Mouse (Mus musculus): ENCODE measurements around the gene Mcf2l. TPM values are rescaled to one million over a fixed set of nuclear protein-coding genes. Genes with fewer than 3 reads are reported as not detected.
A peak's percentile ranks its signal among the peaks of the same experiment; 100 is the strongest.

The Mcf2l gene
- polyA plus RNA-seq, 1 experiment, result 2.9 TPM

DNA sequence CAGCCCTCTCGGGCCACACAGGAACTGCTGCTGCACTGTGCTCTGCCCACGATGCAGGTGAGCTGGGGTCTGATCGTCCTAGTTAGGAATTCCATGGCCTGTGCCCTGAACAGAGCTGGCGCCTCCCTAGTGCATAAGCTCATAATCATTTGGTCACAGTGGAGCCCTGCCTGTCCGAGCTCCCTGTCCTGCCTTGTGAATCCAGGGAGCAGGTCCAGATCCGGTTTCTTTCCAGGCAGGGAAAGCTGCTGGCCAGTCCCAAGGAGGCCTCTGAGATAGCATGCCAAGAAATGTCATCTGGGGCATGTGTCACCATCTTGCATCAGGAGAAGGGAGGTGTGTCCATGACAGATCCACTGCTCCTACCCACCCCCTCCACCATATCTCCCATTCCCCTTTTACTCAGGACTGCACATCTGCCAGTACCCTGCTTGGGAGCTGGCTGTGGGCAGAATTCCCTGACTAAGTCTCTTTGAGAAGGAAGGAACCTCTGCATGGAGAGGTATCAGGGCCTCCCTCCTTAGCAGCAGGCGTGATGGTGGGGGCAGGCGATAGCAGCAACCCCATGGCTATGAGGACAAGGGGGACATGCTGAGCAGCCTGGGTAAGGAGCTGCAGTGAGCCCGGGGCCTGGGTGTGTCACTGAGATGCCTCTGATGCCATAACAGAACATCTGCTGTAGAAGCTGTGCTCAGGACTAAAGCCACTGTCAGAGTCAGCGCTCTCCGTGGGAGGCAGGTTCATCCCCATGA lies 21.4 kb downstream of the Mcf2l start:
- Histone ChIP-seq H3K4me1 (ENCODE audit: control insufficient read depth, insufficient read depth, insufficient read length) (no peaks in the 10 kb centered on the region), H3K27ac (ENCODE audit: insufficient read depth, low read length) (no peak overlapping the region), H3K4me3 (ENCODE audit: extremely low read depth, insufficient read depth, insufficient read length) (no peak overlapping the region), H3K27me3 (ENCODE audit: control insufficient read depth, insufficient read depth, low read length) (no peaks in the 10 kb centered on the region), H3K36me3 (ENCODE audit: control insufficient read depth, insufficient read depth, low read length) (no peaks in the 10 kb centered on the region)
- TF ChIP-seq CTCF (IDR thresholded peaks at IDR 0.05; ENCODE audit: extremely low read depth, insufficient read depth, insufficient read length, insufficient replicate concordance) (no peak), POLR2A (IDR thresholded peaks at IDR 0.05; ENCODE audit: low read depth, low read length) (no peak)
- 82% methylated on average over 11 of the region's 11 CpGs for WGBS
- DNase-seq (ENCODE audit: low read depth in 1 of 2, low spot score in 2 of 2), result no peak

GRCm38 (mm10) chr8:12895535-12896150 lies 22.0 kb downstream of the Mcf2l start:
- Histone ChIP-seq H3K27ac (ENCODE audit: insufficient read depth, low read length) (no peak overlapping the region), H3K27me3 (ENCODE audit: control insufficient read depth, insufficient read depth, low read length) (no peaks in the 10 kb centered on the region), H3K4me3 (ENCODE audit: extremely low read depth, insufficient read depth, insufficient read length) (no peak overlapping the region), H3K36me3 (ENCODE audit: control insufficient read depth, insufficient read depth, low read length) (no peaks in the 10 kb centered on the region), H3K4me1 (ENCODE audit: control insufficient read depth, insufficient read depth, insufficient read length) (no peaks in the 10 kb centered on the region)
- DNase-seq (ENCODE audit: low read depth in 1 of 2, low spot score in 2 of 2), result no peak
- TF ChIP-seq POLR2A (IDR thresholded peaks at IDR 0.05; ENCODE audit: low read depth, low read length), result no peak
- TF ChIP-seq CTCF (IDR thresholded peaks at IDR 0.05; ENCODE audit: extremely low read depth, insufficient read depth, insufficient read length, insufficient replicate concordance), result no peak
- WGBS, result 72% methylated on average over 9 of the region's 9 CpGs

DNA sequence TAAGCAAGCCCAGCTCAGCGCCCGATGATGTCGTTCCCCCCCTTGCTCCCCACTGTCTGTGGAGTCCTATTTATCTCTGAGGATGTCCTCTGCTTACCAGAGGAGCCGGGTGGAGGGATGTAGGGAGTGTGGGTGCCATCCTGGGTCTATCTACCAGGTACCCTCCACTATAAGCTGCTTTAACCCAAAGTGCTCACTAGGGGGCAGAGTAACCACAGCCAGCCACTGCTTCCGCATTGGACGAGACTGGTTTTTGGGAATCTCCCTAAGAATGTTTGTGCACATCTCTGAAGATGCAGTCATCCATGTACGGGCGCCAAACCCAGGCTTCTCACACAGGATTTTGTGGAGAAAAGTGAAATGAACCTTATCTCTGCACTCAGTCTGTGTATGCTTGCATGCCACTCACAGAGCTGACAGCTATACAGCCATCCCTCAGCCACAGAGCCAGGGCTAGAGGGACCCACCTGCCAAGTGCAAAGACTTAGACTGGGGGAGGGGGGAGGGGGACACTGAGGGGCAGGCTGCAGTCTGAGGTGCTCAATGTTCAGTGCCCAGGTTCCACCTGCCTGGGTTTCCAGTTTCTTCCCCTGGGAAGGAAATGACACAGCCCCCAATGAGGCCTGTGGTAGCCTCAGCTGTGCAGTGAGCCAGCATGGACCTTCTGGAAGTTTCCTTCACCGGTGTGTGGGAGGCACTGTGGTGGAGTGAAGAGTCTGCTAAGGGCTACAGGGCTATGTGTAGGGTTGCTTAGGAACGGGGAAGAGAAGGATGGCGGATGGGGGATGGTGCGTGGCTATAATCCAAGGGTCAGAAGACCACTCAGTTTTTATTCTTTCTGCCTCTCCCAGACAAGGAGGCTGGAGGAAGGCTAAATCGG lies 23.1 kb downstream of the Mcf2l start:
- Histone ChIP-seq H3K27ac (ENCODE audit: insufficient read depth, low read length) (no peak overlapping the region), H3K27me3 (ENCODE audit: control insufficient read depth, insufficient read depth, low read length) (no peaks in the 10 kb centered on the region), H3K4me3 (ENCODE audit: extremely low read depth, insufficient read depth, insufficient read length) (no peak overlapping the region), H3K4me1 (ENCODE audit: control insufficient read depth, insufficient read depth, insufficient read length) (no peaks in the 10 kb centered on the region), H3K36me3 (ENCODE audit: control insufficient read depth, insufficient read depth, low read length) (no peaks in the 10 kb centered on the region)
- TF ChIP-seq CTCF (IDR thresholded peaks at IDR 0.05; ENCODE audit: extremely low read depth, insufficient read depth, insufficient read length, insufficient replicate concordance) (peak; percentile 30; the same call in 1 of the 2 replicates), POLR2A (IDR thresholded peaks at IDR 0.05; ENCODE audit: low read depth, low read length) (no peak)
- no peak for DNase-seq (ENCODE audit: low read depth in 1 of 2, low spot score in 2 of 2)
- WGBS, result 53% methylated on average over 13 of the region's 13 CpGs

DNA sequence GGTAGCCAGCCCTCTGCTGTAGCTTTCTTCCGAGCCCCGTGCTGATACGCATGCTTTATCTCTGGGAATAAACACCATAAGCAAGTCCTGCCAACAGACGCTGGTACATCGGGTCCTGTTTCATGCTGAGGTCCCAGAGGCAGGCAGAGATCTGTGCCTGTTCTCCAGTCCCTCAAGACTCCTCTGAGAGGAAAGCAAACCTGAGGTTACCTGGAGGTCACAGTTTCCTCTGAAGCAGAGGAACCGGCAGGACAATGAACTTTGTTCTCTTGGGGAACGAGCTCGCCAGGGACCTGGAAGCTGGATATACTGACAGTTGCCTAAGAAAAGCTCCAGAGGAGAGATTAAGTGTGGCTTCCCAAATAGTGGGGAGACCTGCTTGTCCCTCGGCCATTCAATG lies 24.2 kb downstream of the Mcf2l start:
- no peak overlapping the region for H3K27ac ChIP-seq (ENCODE audit: insufficient read depth, low read length)
- H3K4me3 ChIP-seq (ENCODE audit: extremely low read depth, insufficient read depth, insufficient read length), result no peak overlapping the region
- H3K36me3 ChIP-seq (ENCODE audit: control insufficient read depth, insufficient read depth, low read length), result no peaks in the 10 kb centered on the region
- DNase-seq (ENCODE audit: low read depth in 1 of 2, low spot score in 2 of 2), result no peak
- 66% methylated on average over 9 of the region's 9 CpGs for WGBS
- H3K4me1 ChIP-seq (ENCODE audit: control insufficient read depth, insufficient read depth, insufficient read length), result no peaks in the 10 kb centered on the region
- TF ChIP-seq CTCF (IDR thresholded peaks at IDR 0.05; ENCODE audit: extremely low read depth, insufficient read depth, insufficient read length, insufficient replicate concordance) (no peak), POLR2A (IDR thresholded peaks at IDR 0.05; ENCODE audit: low read depth, low read length) (no peak)
- H3K27me3 ChIP-seq (ENCODE audit: control insufficient read depth, insufficient read depth, low read length), result no peaks in the 10 kb centered on the region

DNA sequence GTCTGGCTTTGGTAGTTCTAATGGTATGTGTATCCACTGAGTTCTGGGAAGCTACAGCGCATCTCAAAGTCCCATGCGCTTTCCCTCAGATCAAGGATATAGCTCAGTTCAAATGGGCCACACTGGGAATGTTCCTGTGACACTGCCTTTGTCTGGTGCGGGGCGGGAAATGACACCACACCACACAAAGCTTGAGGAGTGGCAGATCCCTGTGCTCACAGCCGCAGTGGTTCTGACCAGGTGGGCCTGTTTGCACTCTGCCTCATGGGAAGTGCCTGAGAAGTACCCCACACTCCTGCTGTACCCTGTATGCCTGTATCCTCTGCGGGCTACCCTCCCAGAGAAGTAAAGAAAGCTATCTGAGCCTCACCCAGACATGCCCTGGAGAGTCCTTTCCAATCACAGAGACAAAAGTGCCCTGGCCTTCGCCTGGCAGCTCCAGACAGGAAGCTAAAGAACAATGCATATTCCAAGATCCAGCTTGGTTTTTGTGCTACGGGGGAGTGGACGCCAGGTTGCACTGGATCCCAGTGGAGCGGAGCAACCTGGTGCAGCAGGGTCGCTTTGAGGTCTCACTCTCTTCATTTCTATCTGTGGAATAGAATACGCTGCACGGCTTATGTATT lies 30.3 kb downstream of the Mcf2l start:
- 91% methylated on average over 13 of the region's 13 CpGs for WGBS
- no peaks in the 10 kb centered on the region for H3K36me3 ChIP-seq (ENCODE audit: control insufficient read depth, insufficient read depth, low read length)
- H3K4me1 ChIP-seq (ENCODE audit: control insufficient read depth, insufficient read depth, insufficient read length), result no peaks in the 10 kb centered on the region
- no peaks in the 10 kb centered on the region for H3K27me3 ChIP-seq (ENCODE audit: control insufficient read depth, insufficient read depth, low read length)
- TF ChIP-seq CTCF (IDR thresholded peaks at IDR 0.05; ENCODE audit: extremely low read depth, insufficient read depth, insufficient read length, insufficient replicate concordance) (no peak), POLR2A (IDR thresholded peaks at IDR 0.05; ENCODE audit: low read depth, low read length) (no peak)
- no peak overlapping the region for H3K4me3 ChIP-seq (ENCODE audit: extremely low read depth, insufficient read depth, insufficient read length)
- H3K27ac ChIP-seq (ENCODE audit: insufficient read depth, low read length), result no peak overlapping the region
- no peak for DNase-seq (ENCODE audit: low read depth in 1 of 2, low spot score in 2 of 2)

GRCm38 (mm10) chr8:12905122-12905521 lies 31.5 kb downstream of the Mcf2l start:
- Histone ChIP-seq H3K36me3 (ENCODE audit: control insufficient read depth, insufficient read depth, low read length) (no peaks in the 10 kb centered on the region), H3K4me3 (ENCODE audit: extremely low read depth, insufficient read depth, insufficient read length) (no peak overlapping the region), H3K27me3 (ENCODE audit: control insufficient read depth, insufficient read depth, low read length) (no peaks in the 10 kb centered on the region), H3K4me1 (ENCODE audit: control insufficient read depth, insufficient read depth, insufficient read length) (no peaks in the 10 kb centered on the region), H3K27ac (ENCODE audit: insufficient read depth, low read length) (no peak overlapping the region)
- DNase-seq (ENCODE audit: low read depth in 1 of 2, low spot score in 2 of 2), result no peak
- TF ChIP-seq POLR2A (IDR thresholded peaks at IDR 0.05; ENCODE audit: low read depth, low read length), result no peak
- TF ChIP-seq CTCF (IDR thresholded peaks at IDR 0.05; ENCODE audit: extremely low read depth, insufficient read depth, insufficient read length, insufficient replicate concordance), result no peak
- WGBS, result 57% methylated on average over 5 of the region's 5 CpGs

Data from spleen, adult 2 months (tissue).